Mouse (Mus musculus) testis, adult 2 months (tissue): ENCODE data around the gene Mrps24.

ENCODE experiments used
- CTCF ChIP-seq: fragments of 200-500 bp; IDR thresholded peaks from 2 replicates; pipeline ENCODE4 v1.5.1; 2012; ENCODE audit warnings: low read depth, mild to moderate bottlenecking, inconsistent platforms, low read length, moderate library complexity; ENCODE audit not compliant: control insufficient read depth, insufficient read depth, insufficient replicate concordance
- POLR2A ChIP-seq: fragments of 200-500 bp; IDR thresholded peaks from 2 replicates; pipeline ENCODE4 v1.6.1; 2012; ENCODE audit warnings: low read depth, mild to moderate bottlenecking, inconsistent platforms, low read length, moderate library complexity; ENCODE audit not compliant: control insufficient read depth

- TF ChIP-seq POLR2A (no peak), CTCF (no peak)
Observed at GRCm38 (mm10) chr11:5715630-5716105, at the start of gene Mrps24.
